Mouse (Mus musculus) midbrain, embryonic 10.5 days (tissue): ENCODE results near the gene Pidd1. TPM values are rescaled to one million over a fixed set of nuclear protein-coding genes. Genes with fewer than 3 reads are reported as not detected.
"Not testable (repeated sequence)": the region's sequence is repeated elsewhere in the genome, so short reads cannot be mapped to it uniquely, and the experiment has no call there.

Experiments
- DNase-seq: peaks from one replicate; pipeline ENCODE4 v3.0.0-alpha.2; 2017; ENCODE audit warnings: low spot score
- H3K27ac ChIP-seq: fragments of 300-500 bp; sonication (generic); replicated peaks from 2 replicates; pipeline ENCODE4 v1.5.1; 2016; ENCODE audit warnings: mild to moderate bottlenecking
- H3K27me3 ChIP-seq: fragments of 300-500 bp; sonication (generic); 2 replicates; pipeline ENCODE4 v1.6.1; 2016; ENCODE audit warnings: low read depth, mild to moderate bottlenecking; ENCODE audit not compliant: poor library complexity, severe bottlenecking
- H3K36me3 ChIP-seq: fragments of 300-500 bp; sonication (generic); 2 replicates; pipeline ENCODE4 v1.6.1; 2016; ENCODE audit warnings: mild to moderate bottlenecking, moderate library complexity
- H3K4me1 ChIP-seq: fragments of 300-500 bp; sonication (generic); 2 replicates; pipeline ENCODE4 v1.6.1; 2016
- H3K4me3 ChIP-seq: fragments of 300-500 bp; sonication (generic); 2 replicates; pipeline ENCODE4 v1.5.1; 2016; ENCODE audit warnings: mild to moderate bottlenecking, moderate library complexity
- H3K9me3 ChIP-seq: fragments of 300-500 bp; sonication (generic); replicated peaks from 2 replicates; pipeline ENCODE4 v1.6.1; 2016; ENCODE audit warnings: mild to moderate bottlenecking
- WGBS: fragments of 180-500 bp; shearing (Covaris S2); methylation state at CpG from one replicate; pipeline ENCODE4 v1.1.7; 2016; 5-methylcytosine and 5-hydroxymethylcytosine counted together
- polyA plus RNA-seq: library from polyadenylated mRNA; unstranded; fragments of >200 nt; fragmentation: Nextera tagmentation; extraction: Ambion mirVana; gene quantifications from 2 replicates; pipeline ENCODE4 v1.2.1, GENCODE M21; 2016

Gene Pidd1
- polyA plus RNA-seq, 1 experiment from 2014 or later = 20.9 TPM

GRCm38 (mm10) chr7:141447110-141447991 is 3.5 kb upstream of the Pidd1 start, which contains the start of gene Rplp2:
Rplp2 (plus strand) TSS chr7:141447370.
- H3K27ac ChIP-seq = peak within 1 kb of the TSS; percentile 94
- under 1% methylated on average over 63 of the region's 63 CpGs for WGBS
- DNase-seq = peak; percentile 95
- H3K27me3 ChIP-seq = no peaks in the 10 kb centered on the region
- H3K4me3 ChIP-seq = peak within 1 kb of the TSS; percentile 83
- peaks cover 44% of the 10 kb centered on the region for H3K36me3 ChIP-seq
- peaks cover 48% of the 10 kb centered on the region for H3K4me1 ChIP-seq
- no peaks in the 10 kb centered on the region for H3K9me3 ChIP-seq

GRCm38 (mm10) chr7:141446374-141446773 is 2.5 kb upstream of the Pidd1 start:
- H3K36me3 ChIP-seq = peaks cover 44% of the 10 kb centered on the region
- H3K27ac ChIP-seq, H3K9me3 ChIP-seq, H3K27me3 ChIP-seq, DNase-seq: not testable (repeated sequence)
- 85% methylated on average over 3 of the region's 3 CpGs for WGBS
- H3K4me1 ChIP-seq = peaks cover 58% of the 10 kb centered on the region
- H3K4me3 ChIP-seq = peak overlapping the region; percentile 83; the same call in 1 of the 2 replicates

GRCm38 (mm10) chr7:141443081-141443821 is 574 bp downstream of the Pidd1 start:
- Histone ChIP-seq H3K27me3 (no peaks in the 10 kb centered on the region), H3K27ac (peak overlapping the region; percentile 85), H3K4me3 (peak overlapping the region; percentile 58), H3K9me3 (no peaks in the 10 kb centered on the region), H3K36me3 (peaks cover 44% of the 10 kb centered on the region), H3K4me1 (peaks cover 54% of the 10 kb centered on the region)
- peak; percentile 60 for DNase-seq
- WGBS = 29% methylated on average over 12 of the region's 12 CpGs

GRCm38 (mm10) chr7:141442199-141442598 is 1.6 kb downstream of the Pidd1 start:
- H3K4me3 ChIP-seq = peak overlapping the region; percentile 58
- peaks cover 57% of the 10 kb centered on the region for H3K4me1 ChIP-seq
- H3K27me3 ChIP-seq = no peaks in the 10 kb centered on the region
- peak overlapping the region; percentile 85 for H3K27ac ChIP-seq
- peaks cover 52% of the 10 kb centered on the region for H3K36me3 ChIP-seq
- DNase-seq = no peak
- 96% methylated on average over 13 of the region's 13 CpGs for WGBS
- H3K9me3 ChIP-seq = no peaks in the 10 kb centered on the region

GRCm38 (mm10) chr7:141441460-141441859 is 2.4 kb downstream of the Pidd1 start:
- H3K4me1 ChIP-seq = peaks cover 60% of the 10 kb centered on the region
- no peaks in the 10 kb centered on the region for H3K9me3 ChIP-seq
- peak overlapping the region; percentile 58; the same call in 1 of the 2 replicates for H3K4me3 ChIP-seq
- no peak for DNase-seq
- no peaks in the 10 kb centered on the region for H3K27me3 ChIP-seq
- H3K36me3 ChIP-seq = peaks cover 52% of the 10 kb centered on the region
- H3K27ac ChIP-seq = no peak overlapping the region; the same call in 1 of the 2 replicates
- 92% methylated on average over 9 of the region's 9 CpGs for WGBS

GRCm38 (mm10) chr7:141440613-141441012 is 3.2 kb downstream of the Pidd1 start:
- H3K4me1 ChIP-seq = peaks cover 68% of the 10 kb centered on the region
- WGBS = 51% methylated on average over 6 of the region's 6 CpGs

GRCm38 (mm10) chr7:141439811-141440210 is 4.0 kb downstream of the Pidd1 start:
- no peak overlapping the region for H3K27ac ChIP-seq
- H3K36me3 ChIP-seq = peaks cover 52% of the 10 kb centered on the region
- WGBS = 96% methylated on average over 11 of the region's 11 CpGs
- peaks cover 75% of the 10 kb centered on the region for H3K4me1 ChIP-seq
- DNase-seq = no peak
- no peaks in the 10 kb centered on the region for H3K9me3 ChIP-seq
- H3K27me3 ChIP-seq = no peaks in the 10 kb centered on the region
- no peak overlapping the region for H3K4me3 ChIP-seq

More at GRCm38 (mm10) chr7:141440613-141441012, 3.2 kb downstream of the Pidd1 start:
- DNase-seq = peak; percentile 40
- Histone ChIP-seq H3K36me3 (peaks cover 52% of the 10 kb centered on the region), H3K9me3 (no peaks in the 10 kb centered on the region), H3K27ac (no peak overlapping the region), H3K4me3 (no peak overlapping the region), H3K27me3 (no peaks in the 10 kb centered on the region)

- Histone ChIP-seq H3K27me3 (no peaks in the 10 kb centered on the region), H3K36me3 (peaks cover 52% of the 10 kb centered on the region), H3K9me3 (no peaks in the 10 kb centered on the region), H3K27ac (no peak overlapping the region), H3K4me1 (peaks cover 75% of the 10 kb centered on the region), H3K4me3 (no peak overlapping the region)
- WGBS = 94% methylated on average over 10 of the region's 10 CpGs
- DNase-seq = no peak
Measured at GRCm38 (mm10) chr7:141439140-141439679, 4.6 kb downstream of the Pidd1 start.

- DNase-seq = no peak
- H3K36me3 ChIP-seq = peaks cover 57% of the 10 kb centered on the region
- WGBS = 93% methylated on average over 12 of the region's 12 CpGs
- no peaks in the 10 kb centered on the region for H3K27me3 ChIP-seq
- H3K4me3 ChIP-seq = peak overlapping the region; percentile 72; the same call in 1 of the 2 replicates
- no peaks in the 10 kb centered on the region for H3K9me3 ChIP-seq
- H3K4me1 ChIP-seq = peaks cover 75% of the 10 kb centered on the region
- H3K27ac ChIP-seq = no peak overlapping the region
Measured at GRCm38 (mm10) chr7:141438201-141438968, 5.4 kb downstream of the Pidd1 start.

- Histone ChIP-seq H3K4me1 (peaks cover 75% of the 10 kb centered on the region), H3K27ac (peak within 1 kb of the TSS; percentile 89), H3K4me3 (peak within 1 kb of the TSS; percentile 72), H3K27me3 (no peaks in the 10 kb centered on the region), H3K36me3 (peaks cover 65% of the 10 kb centered on the region), H3K9me3 (no peaks in the 10 kb centered on the region)
- DNase-seq = peak; percentile 86
- WGBS = 5% methylated on average over 53 of the region's 53 CpGs
Measured at GRCm38 (mm10) chr7:141437178-141438120, 6.4 kb downstream of the Pidd1 start, which contains the start of gene Slc25a22. Slc25a22 (minus strand) TSS chr7:141437892.

- Histone ChIP-seq H3K4me3 (peak overlapping the region; percentile 72), H3K4me1 (peaks cover 73% of the 10 kb centered on the region), H3K9me3 (no peaks in the 10 kb centered on the region), H3K27me3 (no peaks in the 10 kb centered on the region), H3K36me3 (peaks cover 65% of the 10 kb centered on the region), H3K27ac (peak overlapping the region; percentile 89)
- 58% methylated on average over 2 of the region's 2 CpGs for WGBS
- DNase-seq = no peak
Measured at GRCm38 (mm10) chr7:141436523-141436892, 7.3 kb downstream of the Pidd1 start.
